Comparison of ENCODE assay signal across 17 mouse cellular contexts in the genomic region with DNA sequence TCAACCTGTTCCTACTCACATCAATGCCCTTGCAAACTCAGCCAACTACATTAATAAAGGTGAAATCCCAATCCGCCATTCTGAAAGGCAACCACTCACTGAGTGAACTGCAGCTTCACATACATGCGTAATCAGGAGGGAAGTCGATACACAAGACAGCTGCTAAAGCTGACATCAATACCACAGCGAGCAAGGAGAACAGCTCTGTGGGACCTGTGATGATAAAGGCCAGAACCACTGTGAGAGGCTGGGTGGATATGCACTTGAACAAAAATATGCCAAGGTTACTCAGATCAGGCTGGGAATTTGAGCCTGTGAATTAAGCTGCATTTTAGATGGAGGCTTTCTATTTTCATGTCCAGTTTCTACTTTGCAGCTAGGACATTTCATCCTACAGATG.
"Had no signal": no experiment of that assay in that cellular context is flagged by ENCODE, and none has a peak within 500 bp of the region (broad histone marks: within the 10 kb centered on the region; RNA-seq: fewer than 3 reads in every experiment).

No protein-coding gene starts in this region.

- DNase-seq: kidney, postnatal 14 days; kidney, postnatal 4 days; left cerebral cortex, postnatal 4 days; liver, postnatal 0 days; thymus, adult 18-20 months; thymus, postnatal 36 days had no signal

- H3K27me3 ChIP-seq: limb, embryonic 12.5 days; limb, embryonic 15.5 days; midbrain, embryonic 15.5 days; neural tube, embryonic 12.5 days; neural tube, embryonic 15.5 days had no signal

- ATAC-seq: liver, postnatal 0 days; lung, postnatal 0 days; midbrain, embryonic 15.5 days had no signal

- H3K36me3 ChIP-seq: limb, embryonic 12.5 days; limb, embryonic 15.5 days; midbrain, embryonic 12.5 days; midbrain, embryonic 15.5 days; neural tube, embryonic 12.5 days; neural tube, embryonic 15.5 days had no signal

- H3K27ac ChIP-seq: limb, embryonic 12.5 days; limb, embryonic 15.5 days; liver, embryonic 14.5 days; macrophage; midbrain, embryonic 12.5 days; midbrain, embryonic 15.5 days; neural tube, embryonic 12.5 days; neural tube, embryonic 15.5 days had no signal

- H3K9me3 ChIP-seq: limb, embryonic 12.5 days; limb, embryonic 15.5 days; midbrain, embryonic 12.5 days; midbrain, embryonic 15.5 days; neural tube, embryonic 12.5 days; neural tube, embryonic 15.5 days had no signal

- H3K4me2 ChIP-seq: limb, embryonic 12.5 days; limb, embryonic 15.5 days; liver, embryonic 11.5 days; lung, embryonic 14.5 days; midbrain, embryonic 12.5 days; midbrain, embryonic 15.5 days; neural tube, embryonic 12.5 days; neural tube, embryonic 15.5 days had no signal

- H3K9ac ChIP-seq: limb, embryonic 12.5 days; limb, embryonic 15.5 days; liver, embryonic 14.5 days; liver, postnatal 0 days; lung, embryonic 14.5 days; midbrain, embryonic 12.5 days; midbrain, embryonic 15.5 days; neural tube, embryonic 12.5 days; neural tube, embryonic 15.5 days had no signal

- H3K4me3 ChIP-seq: limb, embryonic 12.5 days; limb, embryonic 15.5 days; midbrain, embryonic 12.5 days; midbrain, embryonic 15.5 days; neural tube, embryonic 12.5 days; neural tube, embryonic 15.5 days had no signal
